Mouse (Mus musculus) heart, adult 2 months (tissue): ENCODE data around the gene Ap3d1.
A peak's percentile ranks its signal among the peaks of the same experiment; 100 is the strongest.

Experiments used
- CTCF ChIP-seq: fragments of 200-600 bp; IDR thresholded peaks from 2 replicates; pipeline ENCODE4 v1.8.1; 2022; ENCODE audit warnings: antibody characterized with exemption, mild to moderate bottlenecking, moderate library complexity
- EP300 ChIP-seq: fragments of 200-500 bp; IDR thresholded peaks from 2 replicates; pipeline ENCODE4 v1.6.1; 2011; ENCODE audit warnings: low read depth, low read length, control low read depth; ENCODE audit not compliant: insufficient read depth
- POLR2A ChIP-seq: fragments of 200-500 bp; IDR thresholded peaks from 2 replicates; pipeline ENCODE4 v1.6.1; 2011; ENCODE audit warnings: mild to moderate bottlenecking, low read depth, low read length, control low read depth; ENCODE audit not compliant: insufficient read depth

DNA sequence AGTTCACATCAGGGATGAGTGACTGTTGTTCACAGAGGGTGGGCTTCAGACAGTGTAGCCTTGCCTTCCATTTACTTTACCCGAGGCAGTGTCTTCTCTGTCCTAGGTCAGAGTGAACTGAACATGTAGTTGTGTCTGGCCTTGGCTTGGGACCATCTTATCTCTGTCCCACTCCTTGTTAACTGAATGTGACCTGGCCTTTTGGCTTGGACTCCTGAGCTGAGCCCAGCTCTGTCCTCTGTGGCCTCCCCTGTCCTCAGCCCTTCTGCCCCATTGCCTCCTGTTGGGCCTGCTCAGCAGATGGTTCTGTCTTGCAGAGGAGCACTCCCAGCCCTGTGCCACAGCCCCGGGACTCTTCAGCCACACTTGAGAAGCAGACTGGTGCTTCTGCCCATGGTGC, 45.5 kb upstream of the Ap3d1 start:
- no peak for TF ChIP-seq CTCF
- TF ChIP-seq POLR2A = no peak
- peak; percentile 85; the same call in 1 of the 2 replicates for TF ChIP-seq EP300
